Mouse (Mus musculus): ENCODE measurements around the gene Col9a1. TPM values are rescaled to one million over a fixed set of nuclear protein-coding genes. Genes with fewer than 3 reads are reported as not detected.

Col9a1 gene
- polyA plus RNA-seq (2016; fragmentation: Nextera tagmentation; extraction: Ambion mirVana): 107 and 109 TPM in 2 replicates

GRCm38 (mm10) chr1:24177224-24177851 is at the start of gene Col9a1:
Col9a1 (plus strand) TSS chr1:24177610.
- Histone ChIP-seq H3K4me1 (no peaks in the 10 kb centered on the region), H3K36me3 (replicated peaks) (no peaks in the 10 kb centered on the region), H3K27me3 (replicated peaks; ENCODE audit: low read depth, poor library complexity, severe bottlenecking) (no peaks in the 10 kb centered on the region), H3K27ac (replicated peaks) (no peak within 1 kb of the TSS), H3K4me3 (no peak within 1 kb of the TSS), H3K9me3 (no peaks in the 10 kb centered on the region)
- WGBS: 85% methylated on average over 6 of the region's 6 CpGs
- no peak for DNase-seq (ENCODE audit: low spot score)

GRCm38 (mm10) chr1:24127866-24128265 is 49.5 kb upstream of the Col9a1 start:
- no peaks in the 10 kb centered on the region for H3K4me1 ChIP-seq
- H3K27me3 ChIP-seq (replicated peaks; ENCODE audit: low read depth, poor library complexity, severe bottlenecking): 0 out of 2 replicates have a peak, but pooled peaks cover 6% of the 10 kb centered on the region
- H3K27ac ChIP-seq (replicated peaks): no peak overlapping the region
- H3K4me3 ChIP-seq: no peak overlapping the region
- 66% methylated on average over 6 of the region's 6 CpGs for WGBS
- no peaks in the 10 kb centered on the region for H3K36me3 ChIP-seq (replicated peaks)
- DNase-seq (ENCODE audit: low spot score): no peak
- no peaks in the 10 kb centered on the region for H3K9me3 ChIP-seq

GRCm38 (mm10) chr1:24133853-24134252 is 43.6 kb upstream of the Col9a1 start:
- Histone ChIP-seq H3K4me1 (0 out of 2 replicates have a peak, but pooled peaks cover 4% of the 10 kb centered on the region), H3K9me3 (no peaks in the 10 kb centered on the region), H3K4me3 (peak overlapping the region; percentile 17; the same call in 1 of the 2 replicates), H3K27me3 (replicated peaks; ENCODE audit: low read depth, poor library complexity, severe bottlenecking) (peaks cover 12% of the 10 kb centered on the region; the same call in 1 of the 2 replicates), H3K27ac (replicated peaks) (no peak overlapping the region), H3K36me3 (replicated peaks) (no peaks in the 10 kb centered on the region)
- 42% methylated on average over 19 of the region's 19 CpGs for WGBS
- no peak for DNase-seq (ENCODE audit: low spot score)

GRCm38 (mm10) chr1:24134792-24135191 is 42.6 kb upstream of the Col9a1 start:
- no peak for DNase-seq (ENCODE audit: low spot score)
- Histone ChIP-seq H3K4me3 (no peak overlapping the region), H3K36me3 (replicated peaks) (no peaks in the 10 kb centered on the region), H3K27ac (replicated peaks) (no peak overlapping the region), H3K27me3 (replicated peaks; ENCODE audit: low read depth, poor library complexity, severe bottlenecking) (peaks cover 12% of the 10 kb centered on the region; the same call in 1 of the 2 replicates), H3K4me1 (0 out of 2 replicates have a peak, but pooled peaks cover 4% of the 10 kb centered on the region), H3K9me3 (no peaks in the 10 kb centered on the region)
- WGBS: 2% methylated on average over 1 of the region's 1 CpGs

GRCm38 (mm10) chr1:24137133-24137532 is 40.3 kb upstream of the Col9a1 start:
- 7% methylated on average over 3 of the region's 3 CpGs for WGBS

GRCm38 (mm10) chr1:24140555-24140954 is 36.9 kb upstream of the Col9a1 start:
- H3K4me1 ChIP-seq: no peaks in the 10 kb centered on the region
- 82% methylated on average over 6 of the region's 6 CpGs for WGBS
- no peaks in the 10 kb centered on the region for H3K36me3 ChIP-seq (replicated peaks)
- H3K4me3 ChIP-seq: no peak overlapping the region
- no peak overlapping the region for H3K27ac ChIP-seq (replicated peaks)
- no peaks in the 10 kb centered on the region for H3K9me3 ChIP-seq
- H3K27me3 ChIP-seq (replicated peaks; ENCODE audit: low read depth, poor library complexity, severe bottlenecking): no peaks in the 10 kb centered on the region
- DNase-seq (ENCODE audit: low spot score): no peak

More at GRCm38 (mm10) chr1:24137133-24137532, 40.3 kb upstream of the Col9a1 start:
- no peaks in the 10 kb centered on the region for H3K36me3 ChIP-seq (replicated peaks)
- H3K4me3 ChIP-seq: no peak overlapping the region
- 0 out of 2 replicates have a peak, but pooled peaks cover 4% of the 10 kb centered on the region for H3K4me1 ChIP-seq
- peak; percentile 75 for DNase-seq (ENCODE audit: low spot score)
- H3K27ac ChIP-seq (replicated peaks): no peak overlapping the region
- no peaks in the 10 kb centered on the region for H3K9me3 ChIP-seq
- H3K27me3 ChIP-seq (replicated peaks; ENCODE audit: low read depth, poor library complexity, severe bottlenecking): peaks cover 12% of the 10 kb centered on the region; the same call in 1 of the 2 replicates

GRCm38 (mm10) chr1:24143504-24143903 is 33.9 kb upstream of the Col9a1 start:
- no peak overlapping the region for H3K27ac ChIP-seq (replicated peaks)
- no peak overlapping the region for H3K4me3 ChIP-seq
- no peaks in the 10 kb centered on the region for H3K27me3 ChIP-seq (replicated peaks; ENCODE audit: low read depth, poor library complexity, severe bottlenecking)
- 87% methylated on average over 8 of the region's 8 CpGs for WGBS
- H3K9me3 ChIP-seq: no peaks in the 10 kb centered on the region
- no peaks in the 10 kb centered on the region for H3K4me1 ChIP-seq
- no peaks in the 10 kb centered on the region for H3K36me3 ChIP-seq (replicated peaks)
- no peak for DNase-seq (ENCODE audit: low spot score)

- Histone ChIP-seq H3K4me1 (no peaks in the 10 kb centered on the region), H3K27ac (replicated peaks) (no peak overlapping the region), H3K36me3 (replicated peaks) (no peaks in the 10 kb centered on the region), H3K9me3 (peaks cover 3% of the 10 kb centered on the region; the same call in 1 of the 2 replicates), H3K4me3 (no peak overlapping the region), H3K27me3 (replicated peaks; ENCODE audit: low read depth, poor library complexity, severe bottlenecking) (no peaks in the 10 kb centered on the region)
- WGBS: 94% methylated on average over 5 of the region's 5 CpGs
- no peak for DNase-seq (ENCODE audit: low spot score)
These were observed 19.7 kb upstream of the Col9a1 start for GRCm38 (mm10) chr1:24157751-24158150.

- Histone ChIP-seq H3K27me3 (replicated peaks; ENCODE audit: low read depth, poor library complexity, severe bottlenecking) (no peaks in the 10 kb centered on the region), H3K27ac (replicated peaks) (no peak overlapping the region), H3K36me3 (replicated peaks) (no peaks in the 10 kb centered on the region), H3K4me1 (no peaks in the 10 kb centered on the region), H3K9me3 (no peaks in the 10 kb centered on the region), H3K4me3 (no peak overlapping the region)
- no peak for DNase-seq (ENCODE audit: low spot score)
- 55% methylated on average over 6 of the region's 6 CpGs for WGBS
These were observed 8.0 kb upstream of the Col9a1 start for GRCm38 (mm10) chr1:24169410-24169809.

GRCm38 (mm10) chr1:24171205-24171866 is 6.1 kb upstream of the Col9a1 start:
- Histone ChIP-seq H3K27me3 (replicated peaks; ENCODE audit: low read depth, poor library complexity, severe bottlenecking) (no peaks in the 10 kb centered on the region), H3K27ac (replicated peaks) (no peak overlapping the region), H3K36me3 (replicated peaks) (no peaks in the 10 kb centered on the region), H3K4me3 (no peak overlapping the region), H3K9me3 (no peaks in the 10 kb centered on the region), H3K4me1 (no peaks in the 10 kb centered on the region)
- peak; percentile 42 for DNase-seq (ENCODE audit: low spot score)
- WGBS: 3% methylated on average over 4 of the region's 4 CpGs

GRCm38 (mm10) chr1:24171898-24172297 is 5.5 kb upstream of the Col9a1 start:
- Histone ChIP-seq H3K4me3 (no peak overlapping the region), H3K36me3 (replicated peaks) (no peaks in the 10 kb centered on the region), H3K27ac (replicated peaks) (no peak overlapping the region), H3K4me1 (no peaks in the 10 kb centered on the region), H3K27me3 (replicated peaks; ENCODE audit: low read depth, poor library complexity, severe bottlenecking) (no peaks in the 10 kb centered on the region), H3K9me3 (no peaks in the 10 kb centered on the region)
- no peak for DNase-seq (ENCODE audit: low spot score)
- 70% methylated on average over 1 of the region's 1 CpGs for WGBS

- no peak for DNase-seq (ENCODE audit: low spot score)
- no peaks in the 10 kb centered on the region for H3K4me1 ChIP-seq
- 69% methylated on average over 3 of the region's 3 CpGs for WGBS
- no peaks in the 10 kb centered on the region for H3K9me3 ChIP-seq
- no peaks in the 10 kb centered on the region for H3K27me3 ChIP-seq (replicated peaks; ENCODE audit: low read depth, poor library complexity, severe bottlenecking)
- H3K27ac ChIP-seq (replicated peaks): no peak overlapping the region
- no peaks in the 10 kb centered on the region for H3K36me3 ChIP-seq (replicated peaks)
- H3K4me3 ChIP-seq: no peak overlapping the region
These were observed 4.8 kb upstream of the Col9a1 start for GRCm38 (mm10) chr1:24172656-24173055.

GRCm38 (mm10) chr1:24175761-24176160 is 1.6 kb upstream of the Col9a1 start:
- peak; percentile 18 for DNase-seq (ENCODE audit: low spot score)
- no peaks in the 10 kb centered on the region for H3K4me1 ChIP-seq

More at GRCm38 (mm10) chr1:24175761-24176160, 1.6 kb upstream of the Col9a1 start:
- no peaks in the 10 kb centered on the region for H3K27me3 ChIP-seq (replicated peaks; ENCODE audit: low read depth, poor library complexity, severe bottlenecking)
- WGBS: 73% methylated on average over 3 of the region's 3 CpGs
- no peak overlapping the region for H3K27ac ChIP-seq (replicated peaks)
- H3K9me3 ChIP-seq: no peaks in the 10 kb centered on the region
- no peaks in the 10 kb centered on the region for H3K36me3 ChIP-seq (replicated peaks)
- H3K4me3 ChIP-seq: no peak overlapping the region
